Mouse (Mus musculus) cerebellum, adult 2 months (tissue): ENCODE data around the gene Olfr1155.

Experiments used
- CTCF ChIP-seq: fragments of 200-500 bp; IDR thresholded peaks from 2 replicates; pipeline ENCODE4 v1.5.1; 2011; ENCODE audit warnings: low read depth, mild to moderate bottlenecking, control low read depth, low read length, moderate library complexity, borderline replicate concordance; ENCODE audit not compliant: insufficient read depth
- POLR2A ChIP-seq: fragments of 200-500 bp; IDR thresholded peaks from 2 replicates; pipeline ENCODE4 v1.6.1; 2011; ENCODE audit warnings: low read length, control low read depth, borderline replicate concordance; ENCODE audit not compliant: insufficient read depth

DNA sequence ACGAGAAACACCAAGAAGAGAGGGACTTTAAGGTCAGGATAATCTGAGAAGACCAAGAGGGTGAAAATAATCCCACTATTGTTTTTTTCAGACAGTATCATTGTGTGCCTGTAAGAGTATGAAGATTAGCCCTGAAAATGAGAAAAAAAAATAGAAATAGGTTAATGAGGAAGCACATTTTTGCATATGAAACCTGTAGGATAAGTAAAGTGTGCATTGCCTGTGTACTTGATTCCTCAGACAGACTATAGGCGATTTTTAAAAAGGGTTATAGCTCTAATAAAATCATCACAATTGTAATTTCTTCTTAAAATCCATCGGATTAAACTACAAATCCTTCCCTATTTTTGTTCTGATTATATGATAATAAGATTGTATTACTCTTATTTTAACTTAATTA lies 29.6 kb upstream of the Olfr1155 start, which contains the start of gene Olfr74:
- no peak for TF ChIP-seq CTCF
- TF ChIP-seq POLR2A: no peak
